Mouse (Mus musculus) thymus, postnatal 36 days (tissue): Measurements from ENCODE around the gene Btrc.
A peak's percentile ranks its signal among the peaks of the same experiment; 100 is the strongest.
"Not testable (repeated sequence)": the region's sequence is repeated elsewhere in the genome, so short reads cannot be mapped to it uniquely, and the experiment has no call there.

ENCODE experiments used
- DNase-seq, 2 experiments: peaks; one replicate each; pipeline ENCODE4 v3.0.0; 2022; ENCODE audit warnings: mixed read lengths in 2 of 2

Gene Btrc

GRCm38 (mm10) chr19:45535214-45535735, 171.7 kb downstream of the Btrc start:
- no peak for DNase-seq

- no peak for DNase-seq
Measured at GRCm38 (mm10) chr19:45535929-45536328, 172.4 kb downstream of the Btrc start.

- peak; percentile 65 to 67 for DNase-seq
Measured at GRCm38 (mm10) chr19:45537505-45537904, 174.0 kb downstream of the Btrc start.

- DNase-seq = peak; percentile 26 to 51
Measured at GRCm38 (mm10) chr19:45540657-45541408, 177.3 kb downstream of the Btrc start.

GRCm38 (mm10) chr19:45541409-45542041, 178.0 kb downstream of the Btrc start:
- DNase-seq = peak; percentile 65 to 75

GRCm38 (mm10) chr19:45542061-45542460, 178.5 kb downstream of the Btrc start:
- DNase-seq = no peak

- peak in 1 of 2 experiments; percentile 41 for DNase-seq
Measured at GRCm38 (mm10) chr19:45544152-45544924, 180.8 kb downstream of the Btrc start.

- DNase-seq = peak; percentile 80 to 81
Measured at GRCm38 (mm10) chr19:45544925-45545321, 181.4 kb downstream of the Btrc start.

GRCm38 (mm10) chr19:45548196-45548595, 184.7 kb downstream of the Btrc start:
- not testable (repeated sequence) for DNase-seq

GRCm38 (mm10) chr19:45549128-45549915, 185.8 kb downstream of the Btrc start:
- DNase-seq = no peak

- DNase-seq = no peak
Measured at GRCm38 (mm10) chr19:45549948-45550347, 186.4 kb downstream of the Btrc start.

GRCm38 (mm10) chr19:45552187-45552586, 188.7 kb downstream of the Btrc start:
- DNase-seq = peak in 1 of 2 experiments; percentile 48

- no peak for DNase-seq
Measured at GRCm38 (mm10) chr19:45554136-45554535, 190.6 kb downstream of the Btrc start.

GRCm38 (mm10) chr19:45560153-45560890, 196.8 kb downstream of the Btrc start, which contains the start of the genes Poll and Gm17018:
Poll (minus strand) TSS chr19:45560531.
Gm17018 (plus strand) TSS chr19:45560615.
- DNase-seq = peak; percentile 61 to 85

GRCm38 (mm10) chr19:45565925-45566715, 202.6 kb downstream of the Btrc start:
- no peak for DNase-seq

GRCm38 (mm10) chr19:45567367-45567766, 203.8 kb downstream of the Btrc start:
- DNase-seq = no peak

- DNase-seq = no peak
Measured at GRCm38 (mm10) chr19:45573033-45573432, 209.5 kb downstream of the Btrc start.

GRCm38 (mm10) chr19:45573861-45574267, 210.3 kb downstream of the Btrc start:
- DNase-seq = peak; percentile 84 to 85

GRCm38 (mm10) chr19:45574339-45574898, 210.9 kb downstream of the Btrc start:
- DNase-seq = peak in 1 of 2 experiments; percentile 25
